Mouse (Mus musculus) adrenal gland, postnatal 10 days (tissue): Measurements from ENCODE around the gene Tsc22d2. TPM values are rescaled to one million over a fixed set of nuclear protein-coding genes. Genes with fewer than 3 reads are reported as not detected.

Source experiments
- DNase-seq: peaks from one replicate; pipeline ENCODE4 v3.0.0; 2021; ENCODE audit warnings: mixed read lengths
- total RNA-seq, 2 experiments: library from RNA; stranded (reverse); gene quantifications; 2 replicates each; pipeline ENCODE4 v1.2.3; 2021

Tsc22d2 gene
- total RNA-seq, 2 experiments from 2014 or later, result 31.2 to 33.4 TPM

GRCm38 (mm10) chr3:58515947-58516601 is 101.6 kb downstream of the Tsc22d2 start:
- DNase-seq, result no peak

Other genes with a start within 250 kb of the Tsc22d2 start
- 10 to 100 TPM; 57.2 to 61.4 TPM for gene Eif2a, start 111.1 kb downstream of the Tsc22d2 start, total RNA-seq
- gene Serp1, start 111.2 kb downstream of the Tsc22d2 start, total RNA-seq, result 10 to 100 TPM; 55.3 to 72.1 TPM
- gene Selenot, start 161.9 kb downstream of the Tsc22d2 start, total RNA-seq, result 100 to 1,000 TPM; 109 to 113 TPM
- gene Erich6, start 222.5 kb downstream of the Tsc22d2 start, total RNA-seq, result under 1 TPM in 1 of 2 experiments, not detected in 1; 0.12 TPM